Mouse (Mus musculus): ENCODE data around the gene Bpgm. TPM values are rescaled to one million over a fixed set of nuclear protein-coding genes. Genes with fewer than 3 reads are reported as not detected.

Bpgm gene
- polyA plus RNA-seq, 1 experiment from 2014 or later: 96.2 TPM

DNA sequence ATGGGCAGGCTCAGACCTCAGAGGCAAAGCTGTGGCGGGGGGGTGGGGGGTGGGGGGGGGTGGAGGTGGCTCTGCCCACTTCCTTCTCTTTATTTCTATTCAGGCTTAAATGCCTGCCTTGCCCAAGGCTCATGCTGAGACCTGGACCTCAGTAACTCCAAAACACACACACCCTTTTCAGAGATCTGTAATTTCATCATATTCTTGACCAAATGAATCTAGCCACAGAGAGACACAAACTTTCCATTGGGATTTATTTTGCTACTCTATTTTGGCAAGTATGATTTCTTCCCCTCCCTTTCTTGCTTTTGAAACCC, 39.7 kb downstream of the Bpgm start:
- Histone ChIP-seq H3K4me3 (ENCODE audit: low read length) (no peak overlapping the region), H3K27me3 (ENCODE audit: control insufficient read depth, insufficient read depth, low read length) (no peaks in the 10 kb centered on the region), H3K4me1 (ENCODE audit: control insufficient read depth, insufficient read depth, low read length) (peaks cover 5% of the 10 kb centered on the region; the same call in 1 of the 2 replicates), H3K27ac (ENCODE audit: low read length) (no peak overlapping the region), H3K4me2 (ENCODE audit: low read depth, low read length) (no peak overlapping the region), H3K36me3 (ENCODE audit: control insufficient read depth, insufficient read depth) (no peaks in the 10 kb centered on the region), H3K9me3 (replicated peaks; ENCODE audit: control insufficient read depth, low read length) (no peaks in the 10 kb centered on the region), H3K9ac (ENCODE audit: low read length) (no peak overlapping the region)
- 53% methylated on average over 1 of the region's 1 CpGs for WGBS
- no peak for ATAC-seq (replicated peaks; ENCODE audit: extremely low read depth, insufficient read depth, low FRiP score)

DNA sequence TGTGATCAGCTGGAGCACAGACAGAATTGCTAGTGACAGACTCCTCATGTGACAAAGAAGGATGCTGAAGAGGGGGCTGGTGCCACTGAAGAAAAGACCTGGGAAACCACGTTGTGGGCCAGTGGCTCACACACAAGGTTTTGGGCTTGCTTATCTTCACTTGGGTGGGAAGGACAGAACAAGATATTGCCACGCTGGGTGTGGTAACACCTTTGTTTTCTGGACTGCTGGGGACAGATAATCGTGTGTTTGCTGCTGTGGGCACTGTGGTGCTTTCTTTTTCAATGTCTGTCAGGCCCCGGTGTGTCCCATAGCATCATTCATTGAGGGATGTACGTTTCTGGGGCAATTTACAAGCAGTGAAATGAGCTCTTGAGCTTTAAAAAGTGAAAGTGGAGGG, 41.7 kb downstream of the Bpgm start:
- 74% methylated on average over 5 of the region's 5 CpGs for WGBS
- H3K9me3 ChIP-seq (replicated peaks; ENCODE audit: control insufficient read depth, low read length): no peaks in the 10 kb centered on the region

DNA sequence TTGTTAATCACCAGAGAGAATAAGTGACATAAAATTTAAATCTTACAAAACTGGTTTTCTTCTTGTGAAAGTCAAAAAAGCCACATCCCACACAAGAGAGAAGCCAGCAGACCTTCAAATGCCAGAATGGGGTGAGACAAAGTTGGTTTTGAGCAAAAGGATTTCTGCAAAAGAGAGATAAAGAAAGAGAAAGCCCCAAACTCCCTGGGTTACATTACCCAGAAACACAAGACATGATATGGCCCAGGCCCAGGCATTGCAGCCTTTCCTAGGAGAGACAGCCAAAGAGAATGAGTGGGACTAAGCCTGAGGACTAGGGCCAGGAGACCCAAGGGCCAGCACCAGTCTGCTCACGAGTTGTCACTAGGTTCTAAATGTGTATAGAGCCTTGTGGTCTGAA, 43.1 kb downstream of the Bpgm start:
- Histone ChIP-seq H3K4me3 (ENCODE audit: low read length) (no peak overlapping the region), H3K4me1 (ENCODE audit: control insufficient read depth, insufficient read depth, low read length) (0 out of 2 replicates have a peak, but pooled peaks cover 2% of the 10 kb centered on the region), H3K27ac (ENCODE audit: low read length) (no peak overlapping the region), H3K9ac (ENCODE audit: low read length) (no peak overlapping the region), H3K4me2 (ENCODE audit: low read depth, low read length) (no peak overlapping the region), H3K9me3 (replicated peaks; ENCODE audit: control insufficient read depth, low read length) (no peaks in the 10 kb centered on the region), H3K36me3 (ENCODE audit: control insufficient read depth, insufficient read depth) (no peaks in the 10 kb centered on the region), H3K27me3 (ENCODE audit: control insufficient read depth, insufficient read depth, low read length) (no peaks in the 10 kb centered on the region)
- ATAC-seq (replicated peaks; ENCODE audit: extremely low read depth, insufficient read depth, low FRiP score): no peak
- WGBS: 59% methylated on average over 1 of the region's 1 CpGs

More for the DNA sequence above, 41.7 kb downstream of the Bpgm start:
- H3K4me2 ChIP-seq (ENCODE audit: low read depth, low read length): no peak overlapping the region
- ATAC-seq (replicated peaks; ENCODE audit: extremely low read depth, insufficient read depth, low FRiP score): no peak
- H3K36me3 ChIP-seq (ENCODE audit: control insufficient read depth, insufficient read depth): no peaks in the 10 kb centered on the region
- no peak overlapping the region for H3K27ac ChIP-seq (ENCODE audit: low read length)
- H3K9ac ChIP-seq (ENCODE audit: low read length): no peak overlapping the region
- 0 out of 2 replicates have a peak, but pooled peaks cover 2% of the 10 kb centered on the region for H3K4me1 ChIP-seq (ENCODE audit: control insufficient read depth, insufficient read depth, low read length)
- no peak overlapping the region for H3K4me3 ChIP-seq (ENCODE audit: low read length)
- H3K27me3 ChIP-seq (ENCODE audit: control insufficient read depth, insufficient read depth, low read length): no peaks in the 10 kb centered on the region

DNA sequence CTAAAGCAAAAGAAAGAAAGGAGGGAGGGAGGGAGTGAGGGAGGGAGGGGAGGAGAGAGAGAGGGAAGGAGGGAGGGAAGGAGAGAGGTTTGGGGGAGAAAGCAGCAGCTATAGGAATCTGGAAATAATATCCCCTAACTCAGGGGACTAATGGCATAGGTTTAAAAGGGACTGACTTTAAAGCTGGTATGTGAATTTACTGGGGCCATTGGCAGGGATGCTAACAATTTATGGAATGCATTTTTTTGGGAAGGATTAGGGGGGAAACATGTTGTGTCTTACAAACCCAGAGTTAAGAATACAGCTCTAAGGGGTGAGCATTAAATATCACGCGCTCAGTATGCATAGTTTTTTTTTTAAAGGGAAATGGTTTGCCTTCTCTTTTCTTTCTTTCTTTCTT, 44.5 kb downstream of the Bpgm start:
- ATAC-seq (replicated peaks; ENCODE audit: extremely low read depth, insufficient read depth, low FRiP score): no peak
- no peaks in the 10 kb centered on the region for H3K27me3 ChIP-seq (ENCODE audit: control insufficient read depth, insufficient read depth, low read length)
- H3K4me2 ChIP-seq (ENCODE audit: low read depth, low read length): no peak overlapping the region
- H3K4me1 ChIP-seq (ENCODE audit: control insufficient read depth, insufficient read depth, low read length): no peaks in the 10 kb centered on the region
- no peak overlapping the region for H3K4me3 ChIP-seq (ENCODE audit: low read length)
- WGBS: 75% methylated on average over 2 of the region's 2 CpGs
- no peak overlapping the region for H3K27ac ChIP-seq (ENCODE audit: low read length)
- no peaks in the 10 kb centered on the region for H3K9me3 ChIP-seq (replicated peaks; ENCODE audit: control insufficient read depth, low read length)
- no peaks in the 10 kb centered on the region for H3K36me3 ChIP-seq (ENCODE audit: control insufficient read depth, insufficient read depth)
- no peak overlapping the region for H3K9ac ChIP-seq (ENCODE audit: low read length)

DNA sequence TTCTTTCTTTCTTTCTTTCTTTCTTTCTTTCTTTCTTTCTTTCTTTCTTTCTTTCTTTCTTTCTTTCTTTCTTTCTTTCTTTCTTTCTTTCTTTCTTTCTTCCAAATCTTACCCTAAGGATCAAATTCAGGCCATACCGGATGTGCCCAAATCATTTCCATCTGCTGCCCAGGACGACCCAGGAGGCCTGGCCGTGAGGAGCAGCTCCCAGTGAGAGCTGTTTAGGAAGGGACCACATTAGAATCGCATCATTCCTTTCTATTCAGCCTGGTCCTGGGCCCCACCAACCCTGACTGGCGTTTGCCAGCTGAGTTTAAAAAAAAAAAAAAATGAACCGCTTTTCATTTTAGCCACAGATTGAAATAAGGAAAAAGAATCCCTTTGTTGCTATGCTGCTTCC, 44.9 kb downstream of the Bpgm start:
- no peaks in the 10 kb centered on the region for H3K9me3 ChIP-seq (replicated peaks; ENCODE audit: control insufficient read depth, low read length)
- no peak overlapping the region for H3K4me3 ChIP-seq (ENCODE audit: low read length)
- no peaks in the 10 kb centered on the region for H3K36me3 ChIP-seq (ENCODE audit: control insufficient read depth, insufficient read depth)
- H3K27me3 ChIP-seq (ENCODE audit: control insufficient read depth, insufficient read depth, low read length): no peaks in the 10 kb centered on the region
- H3K27ac ChIP-seq (ENCODE audit: low read length): no peak overlapping the region
- no peaks in the 10 kb centered on the region for H3K4me1 ChIP-seq (ENCODE audit: control insufficient read depth, insufficient read depth, low read length)
- no peak overlapping the region for H3K9ac ChIP-seq (ENCODE audit: low read length)
- 50% methylated on average over 6 of the region's 6 CpGs for WGBS
- ATAC-seq (replicated peaks; ENCODE audit: extremely low read depth, insufficient read depth, low FRiP score): no peak
- no peak overlapping the region for H3K4me2 ChIP-seq (ENCODE audit: low read depth, low read length)

DNA sequence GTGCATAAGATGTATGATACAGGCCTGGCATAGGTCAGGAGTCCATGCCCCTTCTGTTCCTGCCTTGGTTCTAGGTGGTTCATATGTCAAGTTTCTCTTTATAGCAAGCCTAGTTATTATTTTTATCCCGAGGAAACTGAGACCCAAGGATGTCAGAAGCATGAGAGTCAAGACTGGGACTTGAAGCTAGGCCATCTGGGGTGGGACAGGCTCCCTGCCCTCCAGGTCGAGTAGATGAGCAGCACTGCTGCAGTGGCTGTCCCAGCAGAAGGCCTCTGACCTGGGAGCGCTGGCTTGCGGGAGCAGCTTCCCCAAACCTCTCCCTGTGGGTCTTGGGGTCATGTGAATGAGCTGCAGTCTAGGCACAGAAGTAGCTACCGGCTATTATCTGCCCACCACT, 47.5 kb downstream of the Bpgm start:
- no peak overlapping the region for H3K4me2 ChIP-seq (ENCODE audit: low read depth, low read length)
- no peak overlapping the region for H3K4me3 ChIP-seq (ENCODE audit: low read length)
- H3K4me1 ChIP-seq (ENCODE audit: control insufficient read depth, insufficient read depth, low read length): no peaks in the 10 kb centered on the region
- H3K9ac ChIP-seq (ENCODE audit: low read length): no peak overlapping the region
- ATAC-seq (replicated peaks; ENCODE audit: extremely low read depth, insufficient read depth, low FRiP score): no peak
- no peaks in the 10 kb centered on the region for H3K27me3 ChIP-seq (ENCODE audit: control insufficient read depth, insufficient read depth, low read length)
- no peaks in the 10 kb centered on the region for H3K36me3 ChIP-seq (ENCODE audit: control insufficient read depth, insufficient read depth)
- H3K9me3 ChIP-seq (replicated peaks; ENCODE audit: control insufficient read depth, low read length): no peaks in the 10 kb centered on the region
- no peak overlapping the region for H3K27ac ChIP-seq (ENCODE audit: low read length)
- 77% methylated on average over 5 of the region's 5 CpGs for WGBS

DNA sequence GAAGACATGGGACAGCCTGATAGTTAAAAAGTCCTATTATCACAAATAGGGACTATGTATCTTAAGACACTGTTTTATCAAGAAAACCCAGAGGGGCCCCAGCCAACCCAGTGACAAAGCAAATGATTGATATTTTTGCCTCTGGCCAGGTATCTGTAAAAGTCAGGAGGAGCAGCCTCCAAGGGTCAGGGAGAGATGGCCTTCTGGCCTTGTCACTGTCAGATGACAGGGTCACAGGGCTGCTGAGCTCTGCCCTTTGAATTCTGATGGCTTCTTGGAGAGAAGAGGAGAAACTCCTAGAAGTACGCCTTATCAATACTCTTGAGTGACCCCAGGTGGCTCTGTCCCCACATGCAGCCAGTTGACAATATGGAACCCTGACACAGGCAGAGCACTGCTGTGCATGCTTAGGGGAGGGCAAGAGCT, 49.5 kb downstream of the Bpgm start:
- Histone ChIP-seq H3K4me2 (ENCODE audit: low read depth, low read length) (no peak overlapping the region), H3K36me3 (ENCODE audit: control insufficient read depth, insufficient read depth) (no peaks in the 10 kb centered on the region), H3K9me3 (replicated peaks; ENCODE audit: control insufficient read depth, low read length) (no peaks in the 10 kb centered on the region), H3K9ac (ENCODE audit: low read length) (no peak overlapping the region), H3K4me1 (ENCODE audit: control insufficient read depth, insufficient read depth, low read length) (no peaks in the 10 kb centered on the region), H3K4me3 (ENCODE audit: low read length) (no peak overlapping the region), H3K27ac (ENCODE audit: low read length) (no peak overlapping the region), H3K27me3 (ENCODE audit: control insufficient read depth, insufficient read depth, low read length) (no peaks in the 10 kb centered on the region)
- WGBS: 87% methylated on average over 1 of the region's 1 CpGs
- no peak for ATAC-seq (replicated peaks; ENCODE audit: extremely low read depth, insufficient read depth, low FRiP score)

DNA sequence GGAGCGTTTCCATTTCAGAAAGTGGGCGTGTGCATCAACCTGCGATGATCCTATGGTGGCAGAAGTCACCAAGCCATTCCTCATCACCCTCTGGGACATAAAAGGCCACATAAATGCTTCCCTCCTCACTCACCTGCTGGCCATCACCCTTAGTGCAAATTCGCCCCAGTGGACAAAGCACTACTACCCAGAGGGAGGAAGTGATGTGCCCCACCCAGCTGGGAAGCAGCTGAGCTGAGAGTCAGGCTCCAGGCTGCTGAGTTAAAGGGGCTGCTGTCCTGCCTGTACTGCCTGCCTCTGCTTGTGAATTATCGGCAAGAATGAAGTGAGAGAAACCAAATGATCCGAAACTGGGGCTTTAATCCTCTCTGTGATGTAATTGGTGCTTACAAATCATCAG, 49.9 kb downstream of the Bpgm start:
- Histone ChIP-seq H3K4me2 (ENCODE audit: low read depth, low read length) (no peak overlapping the region), H3K9ac (ENCODE audit: low read length) (no peak overlapping the region), H3K27me3 (ENCODE audit: control insufficient read depth, insufficient read depth, low read length) (no peaks in the 10 kb centered on the region), H3K36me3 (ENCODE audit: control insufficient read depth, insufficient read depth) (no peaks in the 10 kb centered on the region), H3K27ac (ENCODE audit: low read length) (no peak overlapping the region), H3K4me1 (ENCODE audit: control insufficient read depth, insufficient read depth, low read length) (no peaks in the 10 kb centered on the region), H3K9me3 (replicated peaks; ENCODE audit: control insufficient read depth, low read length) (no peaks in the 10 kb centered on the region), H3K4me3 (ENCODE audit: low read length) (no peak overlapping the region)
- WGBS: 75% methylated on average over 6 of the region's 6 CpGs
- no peak for ATAC-seq (replicated peaks; ENCODE audit: extremely low read depth, insufficient read depth, low FRiP score)

DNA sequence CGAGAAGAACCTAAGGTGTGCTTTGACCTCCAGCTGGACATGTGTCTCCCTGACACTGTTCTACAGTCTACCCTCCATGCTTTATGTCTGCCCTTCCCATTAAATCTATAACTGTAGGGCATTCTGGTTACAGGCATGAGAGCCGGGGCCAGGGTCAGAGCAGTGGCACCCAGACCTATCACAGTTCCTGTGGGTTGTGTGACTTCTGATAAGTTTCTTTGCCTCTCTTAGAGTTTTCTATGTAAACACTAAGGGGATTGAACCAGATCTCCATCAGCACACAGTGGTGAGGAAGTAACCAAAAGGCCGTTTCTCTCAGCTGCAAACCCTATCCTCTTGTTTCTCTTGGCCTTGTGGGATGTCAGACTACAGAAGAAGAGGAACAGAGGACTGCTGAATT, 50.4 kb downstream of the Bpgm start:
- Histone ChIP-seq H3K4me1 (ENCODE audit: control insufficient read depth, insufficient read depth, low read length) (no peaks in the 10 kb centered on the region), H3K27me3 (ENCODE audit: control insufficient read depth, insufficient read depth, low read length) (no peaks in the 10 kb centered on the region), H3K27ac (ENCODE audit: low read length) (no peak overlapping the region), H3K4me3 (ENCODE audit: low read length) (no peak overlapping the region), H3K9ac (ENCODE audit: low read length) (no peak overlapping the region), H3K9me3 (replicated peaks; ENCODE audit: control insufficient read depth, low read length) (no peaks in the 10 kb centered on the region), H3K4me2 (ENCODE audit: low read depth, low read length) (no peak overlapping the region), H3K36me3 (ENCODE audit: control insufficient read depth, insufficient read depth) (no peaks in the 10 kb centered on the region)
- WGBS: 74% methylated on average over 3 of the region's 3 CpGs
- no peak for ATAC-seq (replicated peaks; ENCODE audit: extremely low read depth, insufficient read depth, low FRiP score)

DNA sequence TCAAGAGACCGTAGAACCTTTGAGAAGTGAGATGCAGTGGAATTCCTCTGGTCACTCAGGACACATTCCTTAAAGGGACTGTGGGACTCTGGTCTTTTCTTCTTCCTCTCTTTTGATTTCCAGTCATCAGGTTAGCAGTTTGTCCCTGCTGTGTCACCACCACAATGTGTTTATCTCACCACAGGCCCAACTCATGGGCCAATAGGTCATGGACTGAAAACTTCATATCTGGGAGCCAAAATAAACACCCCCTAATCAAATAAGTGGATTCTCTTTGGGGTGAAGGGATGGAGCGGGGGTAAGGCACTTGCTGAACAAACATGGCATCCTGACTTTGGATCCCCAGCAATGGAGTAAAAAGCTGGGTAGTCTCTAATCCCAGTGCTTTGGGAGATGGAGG, 52.1 kb downstream of the Bpgm start:
- 72% methylated on average over 2 of the region's 2 CpGs for WGBS
- no peak overlapping the region for H3K27ac ChIP-seq (ENCODE audit: low read length)
- no peaks in the 10 kb centered on the region for H3K36me3 ChIP-seq (ENCODE audit: control insufficient read depth, insufficient read depth)

More for the DNA sequence above, 52.1 kb downstream of the Bpgm start:
- Histone ChIP-seq H3K4me2 (ENCODE audit: low read depth, low read length) (no peak overlapping the region), H3K9ac (ENCODE audit: low read length) (no peak overlapping the region), H3K9me3 (replicated peaks; ENCODE audit: control insufficient read depth, low read length) (no peaks in the 10 kb centered on the region), H3K27me3 (ENCODE audit: control insufficient read depth, insufficient read depth, low read length) (no peaks in the 10 kb centered on the region), H3K4me3 (ENCODE audit: low read length) (no peak overlapping the region), H3K4me1 (ENCODE audit: control insufficient read depth, insufficient read depth, low read length) (no peaks in the 10 kb centered on the region)
- ATAC-seq (replicated peaks; ENCODE audit: extremely low read depth, insufficient read depth, low FRiP score): no peak

Measured in heart, embryonic 16.5 days (tissue).